Mouse (Mus musculus): ENCODE measurements around the gene Mettl27. TPM values are rescaled to one million over a fixed set of nuclear protein-coding genes. Genes with fewer than 3 reads are reported as not detected.

The Mettl27 gene
- polyA plus RNA-seq, 1 experiment from 2014 or later, result 9.4 TPM

DNA sequence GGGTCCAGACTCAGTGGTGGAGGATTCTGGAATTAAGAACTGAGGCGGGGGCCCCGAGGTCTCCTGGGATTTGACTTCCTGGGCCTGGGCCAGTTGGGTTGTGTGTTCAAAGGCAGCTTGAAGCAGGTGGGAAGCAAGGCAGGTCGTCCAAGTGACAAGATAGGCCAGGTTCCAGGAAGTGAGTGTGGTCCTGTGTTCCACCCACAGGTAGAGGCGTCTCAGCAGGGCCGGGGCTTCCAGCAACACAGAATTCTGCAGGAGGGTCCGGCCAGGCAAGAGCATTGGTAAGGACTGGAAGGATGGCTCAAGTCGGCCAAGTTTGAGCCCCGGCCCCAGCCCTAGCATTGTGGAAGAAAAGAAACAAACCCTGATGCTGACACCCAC, 30.5 kb upstream of the Mettl27 start:
- H3K9me3 ChIP-seq (ENCODE audit: control insufficient read depth, low read length), result no peaks in the 10 kb centered on the region
- H3K27ac ChIP-seq (replicated peaks), result no peak overlapping the region
- H3K4me1 ChIP-seq (replicated peaks; ENCODE audit: control insufficient read depth, insufficient read depth), result peaks cover 5% of the 10 kb centered on the region
- H3K4me2 ChIP-seq (replicated peaks; ENCODE audit: low read depth), result no peak overlapping the region
- WGBS, result 66% methylated on average over 8 of the region's 8 CpGs
- DNase-seq (ENCODE audit: low spot score) (no peak), ATAC-seq (ENCODE audit: low FRiP score, low TSS enrichment) (no peak)
- TF ChIP-seq CTCF (IDR thresholded peaks at IDR 0.05; ENCODE audit: low read depth), result no peak
- no peak for TF ChIP-seq EP300 (optimal IDR thresholded peaks at IDR 0.05)
- H3K27me3 ChIP-seq (ENCODE audit: control insufficient read depth, insufficient read depth, low read length), result no peaks in the 10 kb centered on the region
- no peak overlapping the region for H3K4me3 ChIP-seq (ENCODE audit: low read depth, low read length)
- H3K36me3 ChIP-seq (ENCODE audit: control insufficient read depth, insufficient read depth, low read length), result no peaks in the 10 kb centered on the region
- H3K9ac ChIP-seq (ENCODE audit: low read length), result no peak overlapping the region

DNA sequence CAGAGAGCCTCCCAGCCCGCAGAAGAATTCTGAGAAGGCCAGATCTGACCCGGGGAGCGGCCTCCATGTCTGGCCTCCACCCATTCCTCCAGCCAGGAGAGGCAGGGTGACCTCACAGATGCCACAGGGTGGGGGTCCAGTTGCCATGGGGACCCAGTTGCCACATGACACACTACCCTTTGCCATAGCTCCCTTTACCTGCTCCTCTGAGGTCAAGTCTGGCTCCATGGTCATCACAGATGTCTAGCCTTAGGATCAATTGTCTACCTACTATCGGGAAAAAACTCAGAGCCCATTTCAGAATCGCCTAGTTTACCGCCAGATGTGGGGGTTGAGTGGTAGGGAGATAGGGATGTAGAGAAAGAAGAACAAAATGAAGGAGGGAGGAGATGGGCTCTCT, 25.5 kb upstream of the Mettl27 start, which contains the start of gene Tmem270:
Tmem270 (minus strand) TSS at position 101 of the 400 bp plus-strand sequence.
- H3K4me2 ChIP-seq (replicated peaks; ENCODE audit: low read depth), result no peak within 1 kb of the TSS
- no peak for ATAC-seq (ENCODE audit: low FRiP score, low TSS enrichment)
- TF ChIP-seq EP300 (optimal IDR thresholded peaks at IDR 0.05) (no peak), CTCF (IDR thresholded peaks at IDR 0.05; ENCODE audit: low read depth) (no peak)

DNA sequence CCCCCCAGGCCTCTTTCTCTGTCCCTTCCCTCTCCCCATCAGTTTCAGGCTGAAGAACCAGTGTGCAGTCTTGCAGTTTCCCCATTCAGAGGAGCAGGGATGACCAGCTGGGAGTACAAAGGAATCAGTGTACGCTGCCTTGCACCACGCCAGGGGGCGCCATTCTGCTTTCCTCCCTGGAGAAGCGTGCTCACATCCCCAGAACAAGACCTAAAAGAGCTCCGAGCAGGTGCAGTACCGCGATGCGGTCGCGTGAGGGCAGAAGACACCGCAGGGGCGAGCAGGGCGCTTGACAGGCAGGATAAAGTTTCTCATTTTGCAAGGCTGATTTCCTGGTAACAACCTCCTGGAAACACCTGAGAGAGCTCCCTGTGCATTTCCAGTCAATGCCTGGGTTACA, 25.0 kb upstream of the Mettl27 start:
- Histone ChIP-seq H3K36me3 (ENCODE audit: control insufficient read depth, insufficient read depth, low read length) (no peaks in the 10 kb centered on the region), H3K4me3 (ENCODE audit: low read depth, low read length) (no peak overlapping the region), H3K4me2 (replicated peaks; ENCODE audit: low read depth) (no peak overlapping the region), H3K9ac (ENCODE audit: low read length) (no peak overlapping the region), H3K4me1 (replicated peaks; ENCODE audit: control insufficient read depth, insufficient read depth) (no peaks in the 10 kb centered on the region), H3K27me3 (ENCODE audit: control insufficient read depth, insufficient read depth, low read length) (no peaks in the 10 kb centered on the region), H3K9me3 (ENCODE audit: control insufficient read depth, low read length) (no peaks in the 10 kb centered on the region), H3K27ac (replicated peaks) (no peak overlapping the region)
- DNase-seq (ENCODE audit: low spot score), result peak; percentile 97
- TF ChIP-seq EP300 (optimal IDR thresholded peaks at IDR 0.05) (no peak), CTCF (IDR thresholded peaks at IDR 0.05; ENCODE audit: low read depth) (peak; percentile 99)
- WGBS, result under 1% methylated on average over 13 of the region's 13 CpGs
- ATAC-seq (ENCODE audit: low FRiP score, low TSS enrichment), result peak; percentile 87

More for the DNA sequence above, 25.5 kb upstream of the Mettl27 start, which contains the start of gene Tmem270:
- no peak within 1 kb of the TSS for H3K9ac ChIP-seq (ENCODE audit: low read length)
- H3K9me3 ChIP-seq (ENCODE audit: control insufficient read depth, low read length), result no peaks in the 10 kb centered on the region
- H3K27me3 ChIP-seq (ENCODE audit: control insufficient read depth, insufficient read depth, low read length), result no peaks in the 10 kb centered on the region
- no peak for DNase-seq (ENCODE audit: low spot score)
- WGBS, result 80% methylated on average over 6 of the region's 6 CpGs
- no peaks in the 10 kb centered on the region for H3K4me1 ChIP-seq (replicated peaks; ENCODE audit: control insufficient read depth, insufficient read depth)
- no peak within 1 kb of the TSS for H3K4me3 ChIP-seq (ENCODE audit: low read depth, low read length)
- H3K27ac ChIP-seq (replicated peaks), result no peak within 1 kb of the TSS
- H3K36me3 ChIP-seq (ENCODE audit: control insufficient read depth, insufficient read depth, low read length), result no peaks in the 10 kb centered on the region

DNA sequence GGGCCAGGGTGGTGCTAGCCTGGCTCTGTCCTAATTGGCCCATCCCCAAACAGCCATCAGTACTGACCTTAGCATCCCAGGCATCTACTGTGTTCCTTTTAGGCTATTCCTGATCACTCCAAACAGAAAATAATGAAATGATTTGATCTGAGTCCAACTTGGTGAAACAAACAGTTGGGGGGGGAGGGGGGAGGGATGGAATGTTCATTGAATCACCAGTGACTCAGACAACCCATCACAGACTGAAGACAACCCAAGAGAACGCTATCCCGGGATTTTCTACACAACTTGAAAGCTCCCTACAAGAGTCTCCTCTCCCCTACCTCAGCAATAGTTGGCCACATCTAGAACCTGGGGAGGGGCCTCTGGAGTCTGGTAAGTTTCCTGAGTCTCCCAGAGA, 20.3 kb upstream of the Mettl27 start:
- no peak overlapping the region for H3K27ac ChIP-seq (replicated peaks)
- H3K36me3 ChIP-seq (ENCODE audit: control insufficient read depth, insufficient read depth, low read length), result no peaks in the 10 kb centered on the region
- TF ChIP-seq CTCF (IDR thresholded peaks at IDR 0.05; ENCODE audit: low read depth) (no peak), EP300 (optimal IDR thresholded peaks at IDR 0.05) (no peak)
- WGBS, result 69% methylated on average over 2 of the region's 2 CpGs
- H3K4me1 ChIP-seq (replicated peaks; ENCODE audit: control insufficient read depth, insufficient read depth), result no peaks in the 10 kb centered on the region
- ATAC-seq (ENCODE audit: low FRiP score, low TSS enrichment) (no peak), DNase-seq (ENCODE audit: low spot score) (no peak)
- H3K9ac ChIP-seq (ENCODE audit: low read length), result no peak overlapping the region
- H3K27me3 ChIP-seq (ENCODE audit: control insufficient read depth, insufficient read depth, low read length), result no peaks in the 10 kb centered on the region
- H3K4me3 ChIP-seq (ENCODE audit: low read depth, low read length), result no peak overlapping the region
- no peak overlapping the region for H3K4me2 ChIP-seq (replicated peaks; ENCODE audit: low read depth)
- H3K9me3 ChIP-seq (ENCODE audit: control insufficient read depth, low read length), result no peaks in the 10 kb centered on the region

DNA sequence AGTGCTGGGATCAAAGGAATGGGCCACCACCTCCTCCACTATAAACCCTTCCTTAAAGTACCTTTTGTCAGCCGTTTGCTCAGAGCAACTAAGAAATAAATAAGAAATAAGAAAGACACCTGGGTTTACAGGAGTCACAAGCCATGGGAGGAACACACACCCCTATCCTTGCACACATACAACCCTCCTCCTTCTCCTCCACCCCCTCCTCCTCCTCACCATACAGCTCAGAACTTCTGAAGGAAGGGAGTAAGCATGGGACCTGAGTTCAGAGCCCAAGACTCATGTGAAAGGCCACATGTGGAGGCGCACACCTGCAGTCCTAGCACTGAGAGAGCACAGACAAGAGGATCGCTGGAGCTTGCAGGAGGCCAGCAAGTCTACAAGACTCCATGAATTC, 18.8 kb upstream of the Mettl27 start:
- DNase-seq (ENCODE audit: low spot score) (no peak), ATAC-seq (ENCODE audit: low FRiP score, low TSS enrichment) (no peak)
- Histone ChIP-seq H3K9ac (ENCODE audit: low read length) (no peak overlapping the region), H3K9me3 (ENCODE audit: control insufficient read depth, low read length) (no peaks in the 10 kb centered on the region), H3K27me3 (ENCODE audit: control insufficient read depth, insufficient read depth, low read length) (no peaks in the 10 kb centered on the region), H3K36me3 (ENCODE audit: control insufficient read depth, insufficient read depth, low read length) (no peaks in the 10 kb centered on the region), H3K4me2 (replicated peaks; ENCODE audit: low read depth) (no peak overlapping the region), H3K4me1 (replicated peaks; ENCODE audit: control insufficient read depth, insufficient read depth) (no peaks in the 10 kb centered on the region), H3K4me3 (ENCODE audit: low read depth, low read length) (no peak overlapping the region), H3K27ac (replicated peaks) (no peak overlapping the region)
- WGBS, result 79% methylated on average over 3 of the region's 3 CpGs
- no peak for TF ChIP-seq CTCF (IDR thresholded peaks at IDR 0.05; ENCODE audit: low read depth)
- no peak for TF ChIP-seq EP300 (optimal IDR thresholded peaks at IDR 0.05)

DNA sequence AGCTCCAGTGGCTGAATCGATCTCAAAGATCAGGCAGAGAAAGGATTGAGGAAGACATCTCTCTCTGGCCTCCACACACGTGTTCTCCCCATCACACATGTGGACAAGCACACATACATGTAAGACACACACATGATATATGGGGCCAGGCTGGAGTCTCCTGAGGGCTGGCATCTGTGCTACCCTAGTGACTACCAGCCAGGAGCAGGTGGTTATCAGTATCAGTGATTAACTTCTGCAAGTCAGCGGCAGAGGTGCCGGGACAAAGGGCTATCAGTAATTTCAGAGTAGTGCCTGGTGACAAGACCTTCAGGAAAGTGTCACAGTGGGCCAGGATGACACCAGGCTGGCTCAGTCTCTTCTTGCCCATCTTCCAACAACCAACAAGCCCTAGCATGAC, 18.4 kb upstream of the Mettl27 start:
- ATAC-seq (ENCODE audit: low FRiP score, low TSS enrichment) (no peak), DNase-seq (ENCODE audit: low spot score) (no peak)
- no peak overlapping the region for H3K27ac ChIP-seq (replicated peaks)
- no peaks in the 10 kb centered on the region for H3K9me3 ChIP-seq (ENCODE audit: control insufficient read depth, low read length)
- no peak overlapping the region for H3K4me2 ChIP-seq (replicated peaks; ENCODE audit: low read depth)
- 77% methylated on average over 4 of the region's 4 CpGs for WGBS
- H3K4me3 ChIP-seq (ENCODE audit: low read depth, low read length), result no peak overlapping the region
- no peaks in the 10 kb centered on the region for H3K4me1 ChIP-seq (replicated peaks; ENCODE audit: control insufficient read depth, insufficient read depth)
- no peaks in the 10 kb centered on the region for H3K27me3 ChIP-seq (ENCODE audit: control insufficient read depth, insufficient read depth, low read length)
- no peak for TF ChIP-seq EP300 (optimal IDR thresholded peaks at IDR 0.05)
- H3K36me3 ChIP-seq (ENCODE audit: control insufficient read depth, insufficient read depth, low read length), result no peaks in the 10 kb centered on the region
- H3K9ac ChIP-seq (ENCODE audit: low read length), result no peak overlapping the region

Measured in stomach, postnatal 0 days (tissue).